Mouse (Mus musculus) layer of hippocampus, postnatal 10 days (tissue): ENCODE measurements around the gene Nek2. TPM values are rescaled to one million over a fixed set of nuclear protein-coding genes. Genes with fewer than 3 reads are reported as not detected.

Source experiments
- DNase-seq, 2 experiments: peaks; one replicate each; pipeline ENCODE4 v3.0.0; 2021; ENCODE audit warnings: low spot score in 2 of 2
- long read RNA-seq: library from polyadenylated mRNA; stranded (forward); transcript quantifications from one replicate; pipeline ENCODE4 v2.0.0, GENCODE M21; 2023
- total RNA-seq, 2 experiments: library from RNA; stranded (reverse); gene quantifications; 2 replicates each; pipeline ENCODE4 v1.2.3; 2021

Nek2 gene
- 1 to 10 TPM; 3.5 to 4.1 TPM for total RNA-seq
- long read RNA-seq, partial matches to known transcripts = 0 of 2 reads
- long read RNA-seq, other reads (novel, unspliced or antisense) = 0 of 2 reads

DNA sequence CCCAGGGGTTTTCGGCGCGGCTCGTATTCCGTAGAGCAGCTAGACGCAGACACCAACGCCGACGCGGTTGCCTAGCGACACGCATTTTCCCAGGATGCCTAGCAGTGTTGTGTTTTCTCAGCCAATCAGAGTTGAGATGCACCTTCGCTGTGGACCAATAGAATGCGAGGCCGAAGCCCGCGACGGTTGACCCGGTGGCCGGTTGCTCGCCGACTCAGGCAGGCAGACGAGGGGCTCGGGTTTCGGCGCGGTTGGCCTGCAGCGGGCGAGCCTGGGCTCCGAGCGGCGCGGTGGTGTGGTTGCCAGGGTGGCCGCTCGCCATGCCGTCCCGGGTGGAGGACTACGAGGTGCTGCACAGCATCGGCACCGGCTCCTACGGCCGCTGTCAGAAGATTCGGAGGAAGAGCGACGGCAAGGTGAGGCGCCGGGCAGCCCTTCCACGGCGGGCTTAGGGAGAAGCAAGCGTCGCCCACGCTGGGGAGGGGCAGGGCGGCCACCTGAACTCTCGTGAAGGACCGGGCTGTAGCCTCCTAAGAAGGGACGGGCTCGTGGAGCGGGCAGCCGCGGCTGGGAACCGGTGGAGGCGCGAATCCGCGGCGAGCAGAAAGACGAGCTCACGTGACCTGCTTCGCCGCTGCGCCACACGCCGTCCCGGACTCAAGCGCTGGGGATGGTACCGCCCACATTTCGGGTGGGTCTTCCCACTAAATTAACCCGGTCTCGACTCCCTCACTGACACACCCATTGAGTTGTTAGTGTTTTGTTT lies at the start of gene Nek2:
Gene Nek2 (plus strand): TSS at position 119 of the 766 bp plus-strand sequence.
- peak; percentile 95 to 96 for DNase-seq

DNA sequence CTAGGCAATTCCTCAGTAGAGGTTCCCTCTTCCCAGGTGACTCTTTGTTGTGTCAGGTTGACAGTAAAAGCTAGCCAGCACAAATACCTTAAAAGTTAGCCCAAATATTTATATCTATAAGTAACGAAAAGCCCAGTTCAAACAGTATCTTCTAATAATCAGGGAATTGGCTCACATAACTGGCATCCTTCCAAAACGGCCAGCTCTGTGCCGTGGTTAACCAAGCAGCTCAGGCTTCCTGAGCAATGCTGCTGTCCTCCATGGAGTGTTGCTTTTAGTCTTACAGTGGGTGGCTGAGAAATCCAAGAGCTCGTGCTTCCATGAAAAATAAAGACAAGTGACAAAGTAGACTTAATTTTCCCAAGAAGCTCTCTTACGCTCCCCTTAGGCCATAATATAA lies 47.1 kb upstream of the Nek2 start:
- DNase-seq = no peak

DNA sequence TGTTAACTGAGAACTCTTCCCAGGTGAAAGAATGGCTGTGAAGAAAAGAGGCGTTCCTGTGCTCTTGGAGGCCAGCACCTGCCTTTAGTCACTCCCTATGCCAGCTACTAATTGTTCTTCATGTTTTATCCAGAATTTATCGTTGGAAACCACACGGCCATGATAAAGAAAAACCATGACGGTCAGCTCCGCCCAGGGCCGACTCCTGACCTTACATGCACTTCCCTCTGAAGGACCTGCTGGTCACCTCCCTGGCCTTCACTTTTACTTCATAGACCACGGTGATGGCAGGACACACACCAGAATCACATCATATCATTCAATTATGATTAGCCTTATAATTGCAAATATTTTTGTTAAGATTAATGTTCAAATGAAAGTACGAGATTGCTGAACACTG lies 46.1 kb upstream of the Nek2 start:
- DNase-seq = no peak

DNA sequence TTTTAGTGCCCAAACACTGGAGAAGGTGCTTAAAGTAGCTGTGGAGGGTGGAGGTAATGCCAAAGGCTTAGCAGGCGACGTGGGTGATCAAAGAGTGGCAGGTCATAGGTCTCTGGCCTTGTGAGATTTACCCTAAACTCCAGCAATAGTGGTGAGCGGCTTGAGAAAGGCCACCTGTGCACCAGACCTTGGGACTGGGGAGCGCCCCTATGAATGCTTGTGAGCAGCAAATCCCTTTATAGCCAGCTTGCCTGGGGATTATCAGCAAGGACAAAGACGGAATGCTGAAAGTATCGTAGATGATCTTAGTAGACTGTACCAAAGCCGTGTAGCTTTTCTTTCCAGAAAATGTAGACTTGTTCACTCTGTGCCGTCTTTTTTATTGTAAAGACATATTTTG lies 43.7 kb upstream of the Nek2 start:
- DNase-seq = no peak

DNA sequence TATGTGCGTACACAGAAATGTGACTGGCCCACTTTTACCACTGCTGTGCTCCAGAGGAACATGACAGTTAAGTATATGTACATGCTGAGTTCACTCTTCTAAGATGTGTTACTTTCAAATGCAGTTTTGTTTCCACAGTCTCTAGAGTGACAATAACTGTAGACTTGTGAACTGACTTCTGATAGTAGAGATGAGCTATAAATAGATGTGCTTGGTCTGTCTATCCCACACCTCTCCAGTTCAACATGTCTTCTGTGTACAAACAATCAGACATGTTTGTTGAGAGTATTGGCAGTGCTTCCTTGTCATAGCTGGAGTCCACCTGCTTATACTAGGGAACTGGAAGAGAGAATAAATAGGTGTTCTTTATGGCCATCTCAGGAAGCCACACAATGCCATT lies 40.8 kb upstream of the Nek2 start:
- DNase-seq = no peak

DNA sequence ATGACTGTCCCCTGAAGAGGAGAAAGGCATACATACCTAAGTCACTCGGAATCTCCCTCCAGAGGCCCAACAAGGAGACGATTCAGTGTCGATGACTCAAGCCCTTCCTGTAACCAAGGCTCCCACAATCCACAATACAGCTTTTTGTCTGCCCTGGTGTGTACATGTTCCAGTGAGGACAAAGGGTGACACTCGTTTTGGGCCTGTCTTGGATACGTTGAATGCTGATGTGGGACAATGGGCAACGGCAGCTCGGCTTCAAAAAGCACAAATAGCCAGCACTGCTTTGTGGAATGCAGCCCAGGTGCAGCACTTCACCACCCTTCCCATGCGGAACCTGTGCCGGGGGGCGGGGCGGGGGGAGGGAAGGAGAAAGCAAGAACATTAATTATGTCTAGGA lies 36.1 kb upstream of the Nek2 start:
- no peak for DNase-seq

DNA sequence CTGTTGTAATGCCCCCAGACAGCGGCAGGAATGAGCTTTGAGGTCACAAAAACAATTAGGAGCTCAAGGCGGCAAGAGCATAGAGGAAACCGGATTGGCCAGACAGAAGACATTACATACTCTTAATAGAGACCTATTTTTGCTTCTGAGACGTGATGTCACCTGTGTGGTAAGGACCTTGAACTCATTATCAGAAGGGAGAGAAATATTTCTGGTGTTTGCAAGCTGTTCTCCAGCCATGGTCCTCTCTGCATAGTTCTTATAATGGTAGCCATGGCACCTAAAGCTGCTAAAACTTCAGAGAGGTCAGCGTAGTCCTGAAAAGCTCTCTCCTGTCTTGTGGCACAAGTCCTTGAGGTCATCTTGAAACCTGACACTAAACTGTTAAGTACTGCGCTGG lies 35.0 kb upstream of the Nek2 start:
- no peak for DNase-seq

DNA sequence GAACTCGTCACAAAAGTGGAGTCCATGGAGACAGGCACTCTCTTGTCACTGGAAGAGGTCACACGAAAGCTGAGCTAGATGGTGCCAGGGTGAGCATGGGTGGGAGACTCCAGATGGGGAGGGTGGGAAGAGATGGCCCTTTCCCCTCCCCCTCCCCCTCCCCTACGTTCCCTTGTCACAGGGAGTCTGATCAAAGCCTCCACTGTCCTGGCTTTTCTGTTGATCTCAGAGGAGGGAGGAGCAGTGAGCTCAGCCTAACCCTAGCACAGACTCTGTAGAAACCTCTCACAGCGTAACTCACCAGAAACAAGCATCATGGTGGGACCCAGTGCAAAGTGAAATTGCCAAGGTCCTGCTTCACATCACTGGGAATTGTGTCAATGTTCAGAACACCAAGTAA lies 33.9 kb upstream of the Nek2 start:
- DNase-seq = no peak

DNA sequence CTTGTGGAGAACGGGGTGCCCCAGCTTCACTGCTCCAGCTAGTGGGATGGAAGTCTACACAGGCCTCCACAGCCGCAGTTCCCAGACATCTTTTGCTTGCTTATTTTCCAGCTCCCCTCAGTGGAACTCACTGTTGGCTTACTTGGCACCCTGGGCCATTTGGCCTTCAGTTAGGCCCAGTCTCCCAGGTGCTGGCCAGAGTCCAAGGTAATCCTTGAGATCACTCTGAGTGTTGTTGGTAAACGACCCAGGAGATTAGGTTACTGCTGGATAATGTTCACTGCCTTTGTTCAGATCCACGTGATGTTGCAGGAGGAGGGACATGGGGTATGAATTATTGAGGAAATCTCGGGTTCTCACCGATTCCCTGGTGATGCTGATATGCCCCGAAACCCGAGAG lies 28.3 kb upstream of the Nek2 start:
- DNase-seq = no peak

DNA sequence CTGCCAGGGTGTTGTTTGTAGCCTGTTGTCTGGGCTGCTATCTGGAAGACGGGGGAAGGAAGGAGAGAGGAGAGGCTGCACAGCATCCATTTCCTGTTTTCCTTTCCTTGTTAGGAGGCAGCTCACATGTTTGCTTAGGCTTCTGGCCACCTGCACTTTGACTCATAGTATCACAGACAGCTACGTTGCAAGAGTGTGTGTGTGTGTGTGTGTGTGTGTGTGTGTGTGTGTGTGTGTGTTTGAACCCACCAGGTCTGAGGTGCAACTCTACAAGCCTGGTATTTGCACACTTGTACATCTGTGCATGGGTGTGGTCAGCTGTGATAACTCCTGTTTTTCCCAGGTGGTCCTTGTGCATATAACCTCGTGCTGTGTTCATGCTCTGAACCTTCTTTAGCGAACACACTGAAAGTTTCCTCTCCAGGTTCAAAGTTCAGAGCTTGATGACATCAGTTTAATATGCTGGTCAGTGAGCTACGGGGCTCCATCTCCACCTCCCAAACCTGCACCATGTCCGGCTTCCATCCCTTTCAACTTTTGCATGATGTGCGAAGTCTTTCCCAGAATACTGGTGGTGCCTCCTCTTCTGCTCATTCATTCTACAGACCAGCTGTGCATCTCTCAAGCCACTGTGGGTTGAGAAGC lies 27.2 kb upstream of the Nek2 start:
- DNase-seq = no peak

DNA sequence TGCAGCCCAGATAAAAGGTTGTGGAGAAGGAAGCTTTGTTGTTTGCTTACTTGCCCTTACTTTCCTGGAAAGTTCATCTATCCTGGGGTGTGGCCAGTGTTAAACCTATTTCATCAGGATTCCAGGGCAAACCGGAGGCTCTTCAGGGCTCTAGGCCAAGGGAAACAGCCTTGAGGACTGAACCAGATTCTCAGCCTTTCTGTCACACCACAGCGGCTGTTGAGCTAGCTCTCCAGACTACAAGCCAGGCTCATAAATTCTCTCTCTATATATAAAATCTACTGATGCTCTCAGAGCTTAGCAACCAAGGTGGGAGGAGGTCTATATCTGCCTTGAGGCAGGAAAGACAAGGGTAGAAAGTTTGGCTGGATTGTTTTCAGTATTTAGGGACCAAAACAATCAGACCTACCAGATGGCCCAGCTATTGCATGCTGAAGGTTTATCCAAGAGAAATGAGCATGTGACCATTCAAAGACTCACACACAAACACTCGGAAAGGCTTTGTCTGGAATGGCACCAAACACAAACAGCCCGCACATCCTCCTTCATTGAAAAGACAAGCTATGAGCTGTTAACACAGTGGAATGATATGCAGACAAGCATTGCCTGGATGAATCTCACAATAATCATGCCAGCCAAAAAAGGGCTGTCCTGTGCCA lies 24.9 kb upstream of the Nek2 start:
- no peak for DNase-seq

DNA sequence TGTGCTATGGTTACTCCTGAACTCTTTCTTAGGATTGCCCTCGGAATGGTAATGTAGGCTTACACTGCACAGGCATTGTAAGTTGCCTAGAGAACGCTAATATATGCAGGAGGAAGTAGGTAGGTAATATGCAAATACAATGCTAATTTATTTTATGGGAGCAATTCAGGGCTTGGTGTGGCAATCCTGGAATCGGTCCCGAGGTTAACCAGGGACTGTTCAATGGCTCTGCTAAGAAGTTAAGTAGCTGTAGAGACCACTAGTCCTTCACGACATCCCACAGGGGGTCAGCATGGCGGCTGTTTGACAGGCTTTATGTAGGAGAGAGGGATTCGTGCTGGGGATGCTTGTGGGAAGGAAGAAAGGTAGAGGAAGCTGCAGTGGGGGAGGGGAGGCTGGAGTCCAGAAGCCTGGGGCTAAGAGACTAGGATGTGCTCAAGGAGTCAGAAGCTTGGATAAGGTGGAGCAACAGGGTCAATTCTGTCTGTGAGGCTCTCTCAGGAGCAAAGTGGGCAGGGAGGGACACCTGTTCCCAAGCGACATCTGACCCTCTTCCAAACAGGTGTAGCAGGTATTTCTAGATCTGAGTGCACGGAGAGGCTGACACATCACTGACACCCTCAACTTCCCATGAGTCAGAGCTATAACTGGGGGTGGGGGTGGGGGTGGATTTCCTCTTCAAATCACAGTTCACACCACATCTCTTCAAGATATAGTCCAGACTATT lies 19.0 kb upstream of the Nek2 start:
- DNase-seq = no peak

DNA sequence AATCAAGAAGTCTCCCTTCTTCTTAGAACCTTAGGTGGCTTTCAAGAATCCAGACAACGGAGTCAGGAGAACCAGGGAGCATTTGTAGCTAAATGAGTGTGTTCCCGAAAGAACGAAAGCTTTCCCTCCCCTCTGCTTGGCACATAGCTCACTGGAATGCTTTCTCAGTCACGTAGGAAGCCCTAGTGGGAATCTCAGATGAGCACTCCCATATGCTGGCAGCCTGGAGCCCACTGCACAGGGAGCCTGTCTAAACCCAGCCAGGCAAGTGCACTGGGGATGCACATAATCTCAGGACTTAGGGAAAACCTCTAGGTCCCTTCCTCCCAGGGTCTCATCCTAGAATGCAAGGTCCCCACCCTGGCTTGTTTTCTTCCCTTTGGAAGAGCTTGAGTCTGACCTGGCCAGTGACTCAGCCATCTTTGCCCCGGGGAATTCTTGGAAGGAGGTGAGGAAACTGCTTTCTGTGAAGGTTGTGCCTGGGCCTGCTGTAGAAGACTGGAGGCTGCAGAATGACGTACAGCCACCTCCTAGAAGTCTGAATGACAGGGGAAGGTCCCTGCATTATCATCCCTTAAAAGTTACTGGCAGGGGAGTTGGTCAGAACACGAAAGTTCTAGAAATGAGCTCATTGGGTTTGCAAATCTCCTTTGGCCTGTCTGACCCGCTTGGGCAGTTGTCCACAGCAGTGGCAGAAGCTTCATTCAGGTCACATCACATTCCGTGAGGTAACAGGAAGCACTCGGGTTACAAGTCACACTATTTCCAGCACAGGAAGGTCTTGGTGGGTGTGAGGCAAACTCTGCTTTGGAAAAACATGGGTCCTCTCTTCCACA lies 18.2 kb upstream of the Nek2 start:
- no peak for DNase-seq

DNA sequence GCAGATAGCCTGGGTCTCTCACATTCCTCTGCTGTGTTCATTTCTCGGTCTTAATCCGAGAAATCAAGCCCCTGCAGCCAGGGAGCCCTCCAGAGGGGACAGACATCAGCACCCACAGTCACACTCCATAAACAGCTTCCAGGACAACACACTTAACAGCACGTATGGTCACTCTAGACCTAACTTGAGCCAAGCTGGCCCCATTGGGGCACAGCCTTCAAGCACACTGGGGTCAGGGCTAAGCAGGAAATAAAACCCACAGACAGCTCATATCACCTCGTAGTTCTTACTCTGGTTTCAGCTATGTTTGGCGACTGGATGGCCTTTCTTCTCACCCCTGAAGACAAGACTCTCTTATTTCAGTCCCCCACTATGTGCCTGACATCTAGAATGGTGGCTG lies 16.5 kb upstream of the Nek2 start:
- no peak for DNase-seq

DNA sequence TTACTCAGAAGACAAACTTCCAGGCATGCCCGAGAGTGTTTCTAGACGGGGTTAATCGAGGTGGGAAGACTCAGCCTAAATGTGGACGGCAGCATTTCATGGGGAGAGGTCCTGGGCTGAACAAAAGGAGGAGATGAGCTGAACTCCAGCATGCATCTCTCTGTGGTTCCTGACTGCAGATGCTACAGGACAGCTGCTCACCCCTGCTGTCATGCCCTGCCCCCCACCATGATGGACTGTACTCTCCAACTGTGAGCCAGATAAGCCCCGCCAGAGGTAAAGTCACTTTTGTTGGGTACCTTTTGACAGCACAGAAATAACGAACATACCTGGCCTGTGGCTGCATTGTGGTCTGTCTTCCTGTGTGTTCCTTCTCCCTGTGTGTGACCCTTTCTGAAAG lies 15.5 kb upstream of the Nek2 start:
- no peak for DNase-seq

DNA sequence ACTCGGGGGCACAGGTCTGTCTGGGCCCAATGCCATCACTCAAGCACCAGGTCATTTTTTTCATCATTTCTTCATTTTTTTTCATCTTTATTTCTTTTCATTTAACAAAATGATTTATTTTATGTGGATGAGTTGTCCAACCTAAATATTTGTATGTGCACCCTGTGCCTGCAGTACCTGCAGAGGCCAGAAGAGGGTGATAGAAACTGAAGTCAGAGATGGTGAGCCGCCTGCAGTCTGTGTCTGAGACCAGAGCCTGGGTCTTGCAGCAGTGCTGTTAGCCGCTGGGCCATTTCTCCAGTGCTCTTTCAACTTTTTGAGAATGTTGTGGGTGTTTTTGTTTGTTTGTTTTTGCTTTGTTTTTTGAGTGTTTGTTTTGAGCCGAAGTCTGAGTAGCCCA lies 14.5 kb upstream of the Nek2 start:
- DNase-seq = no peak

DNA sequence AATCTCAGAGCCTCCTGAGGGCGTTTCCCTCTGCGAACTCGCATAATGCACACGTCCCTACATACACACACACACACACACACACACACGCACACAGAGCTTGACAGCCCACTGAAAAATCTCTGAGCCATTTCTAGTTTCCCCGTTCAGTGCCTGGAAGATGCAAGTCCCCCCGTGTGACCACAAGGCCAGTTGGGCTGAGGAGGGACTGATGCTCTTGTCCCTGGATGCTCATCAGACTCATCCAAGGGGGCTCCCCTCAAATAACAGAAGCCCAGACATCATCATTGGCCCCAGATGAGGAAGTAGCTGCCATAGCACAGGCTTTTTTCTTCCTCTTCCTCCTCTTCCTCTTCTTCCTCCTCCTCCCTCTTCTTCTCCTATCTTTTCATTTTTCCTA lies 13.3 kb upstream of the Nek2 start:
- no peak for DNase-seq

DNA sequence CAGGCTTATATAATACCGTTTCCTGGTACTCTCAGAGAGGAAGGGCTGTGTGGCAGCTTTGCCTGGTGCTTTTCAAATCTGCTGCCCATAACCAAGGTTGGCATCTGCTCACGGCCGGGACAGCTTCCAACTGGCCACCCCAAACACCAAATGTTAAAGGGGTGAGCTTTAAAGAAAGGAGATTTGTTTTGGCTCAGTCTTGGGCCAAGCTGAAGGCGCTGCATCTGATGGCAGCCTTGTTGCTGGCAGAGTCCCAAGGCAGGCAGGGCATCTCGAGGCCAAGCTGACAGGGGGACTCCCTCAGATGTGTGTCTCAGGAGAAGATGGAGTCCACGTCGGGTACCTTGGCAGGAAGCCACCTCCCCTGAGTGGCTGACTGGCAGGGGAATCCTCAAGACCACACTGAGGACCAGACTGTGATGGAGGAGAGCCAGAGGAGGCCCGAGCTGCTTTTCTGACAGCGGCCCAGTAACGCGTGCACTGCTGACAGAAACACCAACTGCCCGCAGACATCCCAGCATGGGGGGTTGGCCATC lies 12.5 kb upstream of the Nek2 start:
- peak; percentile 81 to 87 for DNase-seq

DNA sequence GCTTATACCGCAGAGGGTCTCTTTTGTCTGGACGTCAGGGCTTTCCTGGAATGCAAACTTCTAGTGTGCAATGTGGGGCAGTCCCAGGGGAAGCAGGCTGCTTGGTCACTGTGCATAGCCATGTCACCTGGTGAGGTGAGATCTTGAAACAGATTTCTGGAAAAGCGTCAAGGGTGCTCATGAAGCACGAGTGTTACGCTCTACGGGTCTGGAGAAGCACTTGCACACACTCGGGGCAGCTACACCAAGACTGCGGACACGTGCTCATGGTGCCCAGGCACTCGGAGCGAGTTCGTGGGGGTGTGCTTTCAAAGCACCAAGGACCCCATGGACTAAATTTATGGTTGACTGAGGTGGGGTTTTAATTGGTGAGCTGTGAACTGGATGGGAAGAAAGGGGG lies 9.5 kb upstream of the Nek2 start:
- no peak for DNase-seq

DNA sequence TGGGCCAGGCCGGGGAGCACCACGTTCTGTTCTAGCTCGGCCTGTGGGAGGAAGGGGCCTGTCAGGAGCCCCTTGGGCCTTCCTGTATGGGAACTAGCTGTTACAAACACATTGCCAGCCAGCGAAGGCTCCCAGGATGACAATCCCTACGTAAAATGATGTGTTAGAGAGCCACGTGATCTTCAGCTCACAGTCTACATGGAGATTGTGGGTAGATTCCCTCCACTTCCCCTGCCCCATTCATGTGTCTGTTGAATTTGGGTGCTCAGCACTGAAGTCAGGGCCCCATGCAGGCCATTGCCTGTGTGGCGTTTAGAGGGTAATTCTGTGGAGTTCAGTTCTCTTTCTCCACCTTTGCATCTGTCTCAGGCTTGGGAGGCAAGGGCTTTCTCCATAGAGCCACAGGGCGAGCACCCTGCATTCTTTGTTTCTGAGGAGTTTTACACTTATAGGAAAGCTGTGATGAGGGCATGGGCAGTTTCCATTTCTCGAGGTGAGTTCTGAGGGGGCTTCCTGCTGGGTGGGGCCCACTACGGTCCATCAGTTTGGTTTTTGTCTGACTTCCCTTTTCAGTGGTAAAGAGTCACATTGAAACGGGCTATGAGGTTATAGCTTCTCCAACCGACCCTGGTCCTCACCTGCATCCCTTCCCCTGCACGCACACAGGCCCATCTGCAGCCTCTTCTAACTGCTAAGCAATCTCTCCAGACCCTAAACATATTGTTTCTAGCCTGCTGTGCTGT lies 8.1 kb upstream of the Nek2 start:
- no peak for DNase-seq
